Mouse (Mus musculus): ENCODE results near the gene Lars2. TPM values are rescaled to one million over a fixed set of nuclear protein-coding genes. Genes with fewer than 3 reads are reported as not detected.
"Not testable (repeated sequence)": the region's sequence is repeated elsewhere in the genome, so short reads cannot be mapped to it uniquely, and the experiment has no call there.

The Lars2 gene
- 579 TPM for polyA plus RNA-seq (2012; fragmentation: generic; extraction: Trizol)

- H3K79me2 ChIP-seq (ENCODE audit: control insufficient read depth, insufficient read depth) = no peaks in the 10 kb centered on the region
- peak within 1 kb of the TSS; percentile 63 for H3K4me3 ChIP-seq
- no peaks in the 10 kb centered on the region for H3K36me3 ChIP-seq (ENCODE audit: control insufficient read depth, insufficient read depth)
- H3K4me2 ChIP-seq (ENCODE audit: low read depth) = peak within 1 kb of the TSS; percentile 88
- TF ChIP-seq POLR2A (IDR thresholded peaks at IDR 0.05; ENCODE audit: insufficient read length, low read depth) (peak; percentile 50), POLR2AphosphoS2 (IDR thresholded peaks at IDR 0.05; ENCODE audit: insufficient read length, low read depth) (no peak), MYOD1 (IDR thresholded peaks at IDR 0.05; ENCODE audit: control insufficient read depth in 1 of 3, insufficient read length in 2 of 3, low read depth in 2 of 3) (no peak), MYOG (IDR thresholded peaks at IDR 0.05; ENCODE audit: control insufficient read depth in 1 of 3, insufficient read depth in 1 of 3, insufficient read length in 2 of 3, low read depth in 2 of 3) (no peak)
- no peaks in the 10 kb centered on the region for H3K27me3 ChIP-seq (ENCODE audit: control insufficient read depth, insufficient read depth, insufficient read length)
- peak within 1 kb of the TSS; percentile 6 for H3ac ChIP-seq (ENCODE audit: control insufficient read depth, insufficient read length)
Measured at GRCm38 (mm10) chr9:123366708-123367385, at the start of gene Lars2. Gene Lars2, plus strand, starts transcription at chr9:123366927.

- H3K4me3 ChIP-seq = no peak overlapping the region
- no peak overlapping the region for H3K4me2 ChIP-seq (ENCODE audit: low read depth)
- H3ac ChIP-seq (ENCODE audit: control insufficient read depth, insufficient read length) = no peak overlapping the region
- no peaks in the 10 kb centered on the region for H3K27me3 ChIP-seq (ENCODE audit: control insufficient read depth, insufficient read depth, insufficient read length)
- H3K79me2 ChIP-seq (ENCODE audit: control insufficient read depth, insufficient read depth) = no peaks in the 10 kb centered on the region
- no peak for TF ChIP-seq MYOG (IDR thresholded peaks at IDR 0.05; ENCODE audit: control insufficient read depth in 1 of 3, insufficient read depth in 1 of 3, insufficient read length in 2 of 3, low read depth in 2 of 3)
- no peak for TF ChIP-seq POLR2A (IDR thresholded peaks at IDR 0.05; ENCODE audit: insufficient read length, low read depth)
- no peak for TF ChIP-seq POLR2AphosphoS2 (IDR thresholded peaks at IDR 0.05; ENCODE audit: insufficient read length, low read depth)
- no peak for TF ChIP-seq CEBPB (IDR thresholded peaks at IDR 0.05; ENCODE audit: insufficient read depth, poor library complexity, severe bottlenecking)
- TF ChIP-seq TCF3 (IDR thresholded peaks at IDR 0.05; ENCODE audit: insufficient read length, low read depth) = no peak
- no peak for TF ChIP-seq REST (IDR thresholded peaks at IDR 0.05; ENCODE audit: insufficient read depth, insufficient read length)
- TF ChIP-seq MYOD1 (IDR thresholded peaks at IDR 0.05; ENCODE audit: control insufficient read depth in 1 of 3, insufficient read length in 2 of 3, low read depth in 2 of 3) = no peak
- no peak for TF ChIP-seq MAX (IDR thresholded peaks at IDR 0.05; ENCODE audit: low read depth)
- no peaks in the 10 kb centered on the region for H3K36me3 ChIP-seq (ENCODE audit: control insufficient read depth, insufficient read depth)
Measured at GRCm38 (mm10) chr9:123326106-123326505, 40.6 kb upstream of the Lars2 start.

- no peak for TF ChIP-seq USF1 (IDR thresholded peaks at IDR 0.05; ENCODE audit: low read depth)
- TF ChIP-seq MYOG (IDR thresholded peaks at IDR 0.05; ENCODE audit: control insufficient read depth in 1 of 3, insufficient read depth in 1 of 3, insufficient read length in 2 of 3, low read depth in 2 of 3) = no peak
- no peak for TF ChIP-seq MYOD1 (IDR thresholded peaks at IDR 0.05; ENCODE audit: control insufficient read depth in 1 of 3, insufficient read length in 2 of 3, low read depth in 2 of 3)
- TF ChIP-seq TCF12 (IDR thresholded peaks at IDR 0.05; ENCODE audit: insufficient read depth, poor library complexity, severe bottlenecking) = no peak
- TF ChIP-seq CEBPB (IDR thresholded peaks at IDR 0.05; ENCODE audit: insufficient read depth, poor library complexity, severe bottlenecking) = no peak
- TF ChIP-seq E2F4 (IDR thresholded peaks at IDR 0.05; ENCODE audit: insufficient read depth) = no peak
- no peak for TF ChIP-seq SRF (IDR thresholded peaks at IDR 0.05; ENCODE audit: control insufficient read depth, insufficient read length, low read depth)
- TF ChIP-seq POLR2A (IDR thresholded peaks at IDR 0.05; ENCODE audit: insufficient read length, low read depth) = no peak
- TF ChIP-seq MAX (IDR thresholded peaks at IDR 0.05; ENCODE audit: low read depth) = no peak
- no peak for TF ChIP-seq REST (IDR thresholded peaks at IDR 0.05; ENCODE audit: insufficient read depth, insufficient read length)
- no peak for TF ChIP-seq TCF3 (IDR thresholded peaks at IDR 0.05; ENCODE audit: insufficient read length, low read depth)
- no peak for TF ChIP-seq POLR2AphosphoS2 (IDR thresholded peaks at IDR 0.05; ENCODE audit: insufficient read length, low read depth)
- Histone ChIP-seq H3K36me3 (ENCODE audit: control insufficient read depth, insufficient read depth) (no peaks in the 10 kb centered on the region), H3ac (ENCODE audit: control insufficient read depth, insufficient read length) (no peak overlapping the region), H3K79me2 (ENCODE audit: control insufficient read depth, insufficient read depth) (no peaks in the 10 kb centered on the region), H3K27me3 (ENCODE audit: control insufficient read depth, insufficient read depth, insufficient read length) (no peaks in the 10 kb centered on the region), H3K4me2 (ENCODE audit: low read depth) (no peak overlapping the region), H3K4me3 (no peak overlapping the region)
Measured at GRCm38 (mm10) chr9:123328336-123328735, 38.4 kb upstream of the Lars2 start.

GRCm38 (mm10) chr9:123329831-123330230 is 36.9 kb upstream of the Lars2 start:
- Histone ChIP-seq H3K27me3 (ENCODE audit: control insufficient read depth, insufficient read depth, insufficient read length) (no peaks in the 10 kb centered on the region), H3K4me2 (ENCODE audit: low read depth) (no peak overlapping the region), H3ac (ENCODE audit: control insufficient read depth, insufficient read length) (no peak overlapping the region), H3K36me3 (ENCODE audit: control insufficient read depth, insufficient read depth) (no peaks in the 10 kb centered on the region), H3K4me3 (no peak overlapping the region), H3K79me2 (ENCODE audit: control insufficient read depth, insufficient read depth) (no peaks in the 10 kb centered on the region)
- no peak for TF ChIP-seq SRF (IDR thresholded peaks at IDR 0.05; ENCODE audit: control insufficient read depth, insufficient read length, low read depth)
- no peak for TF ChIP-seq POLR2AphosphoS2 (IDR thresholded peaks at IDR 0.05; ENCODE audit: insufficient read length, low read depth)
- TF ChIP-seq REST (IDR thresholded peaks at IDR 0.05; ENCODE audit: insufficient read depth, insufficient read length) = no peak
- no peak for TF ChIP-seq MYOD1 (IDR thresholded peaks at IDR 0.05; ENCODE audit: control insufficient read depth in 1 of 3, insufficient read length in 2 of 3, low read depth in 2 of 3)
- no peak for TF ChIP-seq USF1 (IDR thresholded peaks at IDR 0.05; ENCODE audit: low read depth)
- TF ChIP-seq TCF3 (IDR thresholded peaks at IDR 0.05; ENCODE audit: insufficient read length, low read depth) = no peak
- TF ChIP-seq CEBPB (IDR thresholded peaks at IDR 0.05; ENCODE audit: insufficient read depth, poor library complexity, severe bottlenecking) = no peak
- no peak for TF ChIP-seq MAX (IDR thresholded peaks at IDR 0.05; ENCODE audit: low read depth)
- no peak for TF ChIP-seq E2F4 (IDR thresholded peaks at IDR 0.05; ENCODE audit: insufficient read depth)
- no peak for TF ChIP-seq MYOG (IDR thresholded peaks at IDR 0.05; ENCODE audit: control insufficient read depth in 1 of 3, insufficient read depth in 1 of 3, insufficient read length in 2 of 3, low read depth in 2 of 3)

- H3K4me2 ChIP-seq (ENCODE audit: low read depth); H3K27me3 ChIP-seq (ENCODE audit: control insufficient read depth, insufficient read depth, insufficient read length); H3K4me3 ChIP-seq; H3K79me2 ChIP-seq (ENCODE audit: control insufficient read depth, insufficient read depth); H3ac ChIP-seq (ENCODE audit: control insufficient read depth, insufficient read length); H3K36me3 ChIP-seq (ENCODE audit: control insufficient read depth, insufficient read depth): not testable (repeated sequence)
Measured at GRCm38 (mm10) chr9:123330271-123330670, 36.5 kb upstream of the Lars2 start.
